Mouse (Mus musculus): ENCODE results near the gene Lrp5.
"Not testable (repeated sequence)": the region's sequence is repeated elsewhere in the genome, so short reads cannot be mapped to it uniquely, and the experiment has no call there.

Lrp5 gene

DNA sequence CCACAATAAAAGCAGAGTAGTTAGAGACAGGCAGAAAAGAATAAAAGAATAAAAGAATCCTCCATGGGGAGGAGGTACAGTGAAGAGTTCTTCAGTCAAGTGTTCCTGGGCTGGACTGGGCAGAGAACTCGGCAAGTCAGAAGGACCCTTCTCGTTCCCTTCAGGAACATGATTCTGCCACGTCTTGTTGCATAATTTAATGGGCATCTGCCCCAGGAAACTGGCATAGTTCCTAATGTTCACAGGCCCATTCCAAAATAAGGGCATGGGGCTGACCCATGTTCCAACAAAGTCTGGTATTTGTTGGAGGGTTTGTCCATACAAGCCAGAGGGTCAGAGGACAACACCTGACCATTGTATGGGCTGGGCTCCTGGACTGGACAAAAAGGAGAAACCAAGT is 8.6 kb upstream of the Lrp5 start:
- DNase-seq: no peak

DNA sequence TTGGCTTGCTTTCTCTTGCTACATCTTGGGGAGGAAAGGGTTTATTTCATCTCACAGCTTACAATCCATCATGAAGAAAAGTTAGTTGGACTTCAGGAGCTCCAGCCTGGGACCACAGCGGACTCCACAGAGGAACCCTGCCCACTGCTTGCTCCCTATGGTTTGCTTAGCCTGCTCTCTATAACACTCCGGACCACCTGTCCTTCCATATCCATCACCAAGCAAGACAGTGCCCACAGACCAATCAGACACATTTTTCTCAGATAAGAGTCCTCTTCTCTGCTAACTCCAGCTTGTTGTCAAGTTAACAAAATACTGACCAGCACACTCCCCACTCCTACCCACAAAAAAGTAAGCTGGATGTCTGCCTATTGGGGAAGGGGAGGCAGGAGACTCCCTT is 8.1 kb upstream of the Lrp5 start:
- DNase-seq: no peak

DNA sequence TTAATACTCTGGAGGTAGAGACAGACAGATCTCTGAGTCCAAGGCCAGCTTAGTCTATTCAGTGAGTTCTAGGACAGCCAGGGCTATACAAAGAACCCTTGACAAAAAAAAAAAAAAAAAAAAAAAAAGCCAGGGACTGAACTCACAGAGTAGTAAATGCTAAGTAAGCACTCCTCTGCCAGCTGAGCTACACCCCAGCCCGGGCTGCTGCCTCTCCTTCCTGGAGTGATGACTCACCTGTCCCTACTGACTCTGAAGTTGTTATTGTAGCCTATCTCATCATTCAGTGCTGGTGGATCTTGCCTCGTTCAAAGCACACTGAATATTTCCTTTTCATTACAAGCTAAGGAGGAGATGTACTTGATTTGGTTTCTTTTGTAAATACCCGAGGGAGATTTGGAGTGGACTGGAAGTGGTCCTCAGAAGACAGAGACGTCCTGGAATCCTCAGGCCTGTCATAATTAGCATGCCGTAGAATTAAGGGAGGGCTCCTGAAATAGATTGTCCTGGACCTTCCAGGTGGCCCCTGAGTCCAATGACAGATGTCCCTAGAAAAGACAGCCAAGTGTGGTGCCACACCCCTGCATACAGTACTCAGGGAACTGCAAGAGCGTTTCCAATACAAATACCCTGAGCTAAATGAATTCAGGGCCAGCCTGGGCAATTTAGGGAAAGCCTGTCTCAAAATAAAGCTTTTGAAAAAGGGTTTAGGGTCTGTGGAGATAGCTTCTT is 6.2 kb upstream of the Lrp5 start:
- DNase-seq: no peak

DNA sequence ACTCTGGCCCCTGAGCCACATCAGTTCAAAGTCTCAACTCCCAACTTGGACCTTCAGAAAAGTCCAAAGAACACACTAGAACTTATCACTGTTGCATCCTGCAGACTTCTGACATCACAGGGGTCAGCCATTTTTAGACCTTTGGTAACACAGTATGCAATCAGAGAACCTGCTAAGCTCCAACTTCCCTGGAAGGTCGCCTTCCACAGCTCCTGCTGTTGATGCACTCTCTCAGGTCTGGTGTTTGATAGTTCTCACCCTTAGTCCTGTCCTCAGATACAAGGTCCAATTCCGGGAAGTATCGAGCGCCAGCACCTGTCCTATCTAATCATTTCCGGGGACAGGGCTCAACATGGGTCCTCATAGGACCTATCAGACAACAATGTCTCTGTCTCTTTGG is 5.0 kb upstream of the Lrp5 start:
- no peak for DNase-seq

- no peak for DNase-seq
These were observed 1.4 kb upstream of the Lrp5 start for GRCm38 (mm10) chr19:3687676-3688171.

DNA sequence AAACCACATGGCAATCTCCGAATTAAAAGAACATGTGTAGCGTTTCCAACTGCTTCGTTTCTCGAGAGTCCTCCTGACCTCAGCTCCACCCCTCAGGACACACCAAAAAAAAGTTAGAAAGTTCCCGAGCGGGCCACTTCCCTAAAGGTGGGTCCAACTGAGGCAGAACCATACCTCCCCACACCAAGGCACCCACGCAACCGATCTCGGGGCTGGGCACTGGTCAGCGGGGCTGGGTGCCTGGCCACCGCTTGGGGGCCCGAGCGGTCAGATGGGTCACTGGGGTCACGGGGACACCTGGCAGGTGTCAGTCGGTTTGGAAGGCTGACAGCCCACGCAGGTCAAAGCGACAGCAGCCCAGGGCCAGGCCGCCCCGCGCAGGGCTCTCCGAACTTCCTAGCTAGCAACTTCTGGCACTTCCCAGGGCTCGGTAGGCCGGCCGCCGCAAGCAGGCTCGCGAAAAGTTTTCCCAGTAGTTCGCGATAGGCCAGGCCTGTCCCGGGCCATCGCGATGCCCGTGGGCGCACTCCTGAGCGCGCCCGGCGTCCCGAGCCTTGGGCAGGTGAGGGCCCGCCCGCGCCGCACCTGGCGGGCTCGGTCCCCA is 651 bp downstream of the Lrp5 start:
- no peak for DNase-seq

DNA sequence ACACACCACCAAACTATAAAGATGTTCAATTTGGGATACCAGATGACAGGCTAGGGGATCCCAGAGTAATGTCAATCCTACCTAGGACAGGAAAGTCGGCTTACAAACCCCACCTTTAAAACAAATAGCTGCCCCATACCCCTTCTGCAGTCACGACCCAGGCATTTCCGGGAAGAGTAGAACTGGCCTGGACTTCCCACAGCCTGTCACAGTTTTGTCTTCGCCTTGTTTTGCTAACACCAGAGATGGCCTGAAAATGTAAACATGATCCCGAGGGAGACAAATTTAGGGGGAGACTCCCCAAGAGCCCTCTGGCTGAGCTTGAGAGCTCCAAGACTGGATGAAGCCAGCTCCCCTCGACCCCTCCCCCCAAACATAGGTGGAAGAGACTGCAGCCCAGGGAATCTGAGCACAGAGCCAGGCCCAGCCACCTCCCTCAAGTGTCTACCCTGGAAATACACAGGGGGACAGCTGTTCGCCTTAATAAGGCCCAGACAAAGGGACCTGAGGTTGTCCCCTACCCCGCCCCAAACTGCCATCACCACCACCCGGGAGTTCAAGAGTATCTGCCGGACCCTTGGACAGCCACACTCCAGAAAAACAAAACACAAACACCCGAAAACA is 1.3 kb downstream of the Lrp5 start:
- DNase-seq: peak; percentile 9

- no peak for DNase-seq
These were observed 1.9 kb downstream of the Lrp5 start for GRCm38 (mm10) chr19:3684414-3684813.

- no peak for DNase-seq
These were observed 4.9 kb downstream of the Lrp5 start for GRCm38 (mm10) chr19:3681310-3681934.

DNA sequence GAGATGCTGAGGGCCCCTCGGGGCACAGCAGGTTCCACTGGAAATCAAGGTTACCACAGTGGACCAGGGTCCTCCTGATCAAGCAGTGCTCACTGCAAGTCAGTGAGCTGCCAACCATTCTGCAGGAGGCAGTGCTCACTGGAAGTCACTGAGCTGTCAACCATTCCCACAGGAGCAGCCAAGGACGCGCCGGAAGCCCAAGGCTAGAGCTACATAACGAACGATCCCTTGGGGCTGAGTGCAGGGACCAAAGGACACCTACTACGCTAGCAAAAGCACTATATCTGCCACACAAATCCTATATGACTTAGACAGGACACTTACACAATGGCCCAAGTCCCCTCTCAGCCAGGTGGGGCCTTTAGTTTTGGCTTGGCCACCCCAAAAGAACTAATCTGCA is 5.6 kb downstream of the Lrp5 start:
- no peak for DNase-seq

DNA sequence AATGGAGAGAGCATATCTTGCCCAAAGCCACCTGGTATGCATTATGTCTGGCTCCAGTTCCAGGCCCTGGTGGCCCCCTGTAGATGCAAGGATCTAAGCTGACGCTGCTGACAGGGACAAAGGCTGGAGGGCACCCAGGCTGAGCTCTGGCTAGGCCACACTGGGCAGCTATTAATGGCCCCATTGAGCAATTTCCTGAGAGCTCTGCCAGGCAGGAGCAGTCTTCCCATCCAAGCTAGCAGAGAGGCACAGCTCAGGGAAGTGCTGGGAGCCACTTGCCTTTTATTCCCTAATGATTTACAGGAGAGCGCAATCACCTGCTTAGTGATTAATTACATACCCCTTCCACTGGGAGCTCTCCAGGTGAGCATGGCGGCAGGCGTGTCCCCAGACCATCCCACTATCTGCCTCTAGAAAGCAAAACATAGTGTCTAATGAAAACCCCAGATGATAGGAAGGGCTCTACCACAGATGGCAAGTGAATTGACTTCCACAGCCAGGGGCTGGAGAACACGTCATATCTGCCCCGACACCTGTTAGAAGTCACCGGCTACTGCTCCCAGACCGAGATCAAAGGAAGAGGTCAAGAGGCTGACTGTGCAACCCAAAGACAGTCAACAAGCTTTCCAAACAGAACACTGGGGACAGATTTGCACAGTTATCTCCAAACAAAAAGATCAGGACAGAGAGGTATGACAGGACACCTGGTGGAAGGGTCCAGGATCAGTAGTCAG is 12.1 kb downstream of the Lrp5 start:
- DNase-seq: no peak

- DNase-seq: no peak
These were observed 13.2 kb downstream of the Lrp5 start for GRCm38 (mm10) chr19:3673149-3673548.

- DNase-seq: peak; percentile 40
These were observed 17.3 kb downstream of the Lrp5 start for GRCm38 (mm10) chr19:3669100-3669499.

DNA sequence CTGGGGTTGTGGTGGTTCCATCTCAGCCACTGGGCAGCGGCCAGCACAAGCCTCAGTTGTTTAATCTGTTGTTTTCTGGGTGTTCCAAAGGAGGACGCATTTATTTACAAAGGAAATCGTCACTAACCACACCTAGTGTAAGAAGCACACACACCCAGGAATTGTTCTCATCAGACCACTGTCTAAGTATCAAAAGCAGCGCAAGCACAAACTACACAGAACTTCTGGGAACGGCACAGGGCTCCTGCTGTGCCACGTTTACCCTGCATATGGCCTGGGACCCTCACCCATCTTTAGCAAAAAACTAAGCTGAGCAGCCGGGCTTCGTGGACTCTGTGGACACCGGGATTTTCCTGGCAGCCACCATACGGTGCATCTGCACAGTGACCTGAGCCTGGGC is 17.8 kb downstream of the Lrp5 start:
- DNase-seq: no peak

DNA sequence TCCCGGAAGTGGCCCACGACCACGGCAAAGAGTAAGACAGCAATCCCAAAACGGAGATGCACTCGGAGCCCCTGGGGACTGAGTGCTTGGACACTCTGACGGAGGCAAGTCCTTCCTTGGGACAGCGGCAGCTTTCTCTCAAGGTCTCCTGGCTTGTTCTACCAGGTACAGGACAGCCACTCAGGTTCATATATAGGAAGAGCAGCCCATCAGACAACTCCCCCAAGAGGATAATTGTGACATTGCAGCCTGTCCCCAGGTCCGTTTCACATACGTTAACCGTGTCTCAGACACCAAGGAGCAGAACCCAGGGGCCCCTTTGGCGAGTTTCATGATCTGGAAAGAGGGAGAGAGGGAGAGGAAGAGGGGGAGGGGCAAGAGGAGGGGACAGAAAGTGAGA is 18.4 kb downstream of the Lrp5 start:
- peak; percentile 40 for DNase-seq

DNA sequence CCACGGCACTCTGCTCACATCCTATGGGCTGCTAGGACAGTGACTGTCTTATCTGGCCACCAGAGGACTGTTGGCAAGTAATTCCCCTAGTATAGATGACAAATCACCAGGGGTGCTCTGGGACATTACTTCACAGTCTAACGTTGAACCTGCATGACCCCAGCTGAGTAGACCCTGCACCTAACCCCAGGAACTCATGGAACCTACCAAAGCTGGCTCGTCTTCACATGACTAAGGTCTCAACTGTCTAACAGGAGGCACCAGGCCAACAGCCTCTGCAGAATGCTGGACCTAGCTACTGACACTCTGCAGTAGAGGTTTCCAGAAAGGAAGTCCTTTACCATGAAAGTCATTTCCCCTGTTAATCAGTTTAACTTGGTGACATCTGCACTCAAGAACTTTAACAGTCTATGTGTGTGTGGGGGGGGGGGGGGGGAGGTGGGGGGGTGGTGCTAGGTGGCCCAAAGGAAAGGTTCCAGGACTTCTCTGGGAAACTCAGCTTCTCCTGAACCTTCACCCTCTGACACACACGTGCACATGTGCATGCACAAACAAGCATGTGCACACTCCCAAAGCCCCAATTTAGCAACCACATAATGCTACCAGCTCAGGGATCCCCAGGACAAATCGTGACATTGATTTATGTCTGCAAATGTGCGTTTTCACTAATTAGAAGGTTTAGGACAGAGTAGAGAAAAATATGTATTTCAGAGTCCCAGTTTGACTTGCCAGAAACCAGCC is 19.0 kb downstream of the Lrp5 start:
- DNase-seq: no peak

GRCm38 (mm10) chr19:3666632-3667031 is 19.7 kb downstream of the Lrp5 start:
- no peak for DNase-seq

- peak; percentile 48 for DNase-seq
These were observed 20.9 kb downstream of the Lrp5 start for GRCm38 (mm10) chr19:3665510-3665909.

DNA sequence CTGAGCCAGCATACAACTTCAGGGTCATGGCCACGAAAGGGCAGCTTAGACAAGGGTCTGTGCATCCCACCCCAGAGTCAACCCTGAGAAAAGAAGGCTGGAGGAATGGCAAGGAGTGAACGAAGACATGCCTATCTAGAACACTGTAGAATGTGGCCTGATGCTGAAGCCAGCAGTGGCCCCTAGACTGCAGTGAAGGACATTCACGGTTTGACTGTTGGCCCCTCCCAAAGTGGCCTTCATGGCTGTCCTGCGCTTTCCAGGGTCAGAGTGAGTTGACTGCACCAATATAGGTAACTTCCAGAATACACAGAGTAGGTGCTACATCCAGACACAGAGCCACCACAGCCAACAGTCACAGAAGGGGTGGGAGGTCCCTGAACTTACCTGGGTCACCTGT is 28.4 kb downstream of the Lrp5 start:
- no peak for DNase-seq

DNA sequence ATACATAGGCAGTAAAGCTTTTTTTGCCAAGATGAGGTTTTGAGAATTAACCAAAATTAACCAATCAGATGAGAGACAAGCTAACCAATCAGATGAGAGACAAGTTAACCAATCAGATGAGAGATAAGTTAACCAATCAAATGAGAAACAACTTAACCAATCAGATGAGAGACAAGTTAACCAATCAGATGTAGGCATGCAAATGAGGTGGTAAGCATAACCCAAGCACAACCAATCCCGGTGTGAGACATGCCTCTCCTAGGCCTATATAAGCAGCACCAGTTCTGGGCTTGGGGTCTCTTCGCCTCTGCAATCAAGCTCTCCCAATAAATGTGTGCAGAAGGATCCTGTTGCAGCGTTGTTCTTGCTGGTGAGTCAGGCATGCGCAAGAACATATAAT is 29.3 kb downstream of the Lrp5 start:
- DNase-seq: not testable (repeated sequence)

DNA sequence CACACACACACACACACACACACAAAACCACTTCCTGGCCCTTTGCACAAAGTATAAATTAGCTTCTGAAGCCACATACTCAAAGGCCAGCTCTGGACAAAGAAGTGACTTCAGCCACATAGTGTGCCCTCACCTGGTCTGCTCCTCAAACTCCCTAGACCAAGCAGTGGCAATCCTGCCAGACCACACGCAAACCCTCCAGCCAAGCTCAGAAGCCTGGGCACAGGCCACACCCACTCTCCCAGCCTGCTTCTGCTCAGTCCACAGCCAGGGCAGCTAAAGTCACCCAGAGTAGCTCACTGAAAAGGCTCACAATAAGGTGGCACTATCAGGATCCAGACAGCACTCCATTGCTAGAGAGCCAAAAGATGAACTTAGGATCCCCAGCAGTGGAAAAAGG is 30.2 kb downstream of the Lrp5 start:
- DNase-seq: no peak

GRCm38 (mm10) chr19:3654940-3655339 is 31.4 kb downstream of the Lrp5 start:
- peak; percentile 58 for DNase-seq
